Mouse (Mus musculus): ENCODE results near the gene Mef2a. TPM values are rescaled to one million over a fixed set of nuclear protein-coding genes. Genes with fewer than 3 reads are reported as not detected.

Gene Mef2a
- total RNA-seq, 2 experiments from 2014 or later, result 131 to 135 TPM

GRCm38 (mm10) chr7:67245255-67245654 lies 127.4 kb downstream of the Mef2a start:
- no peak for DNase-seq

GRCm38 (mm10) chr7:67243894-67244282 lies 128.8 kb downstream of the Mef2a start:
- no peak for DNase-seq

- DNase-seq, result no peak
Measured at GRCm38 (mm10) chr7:67243121-67243893, 129.4 kb downstream of the Mef2a start.

- peak in 1 of 2 experiments; percentile 54 for DNase-seq
Measured at GRCm38 (mm10) chr7:67241969-67242368, 130.7 kb downstream of the Mef2a start.

GRCm38 (mm10) chr7:67237752-67238151 lies 134.9 kb downstream of the Mef2a start:
- no peak for DNase-seq

- no peak for DNase-seq
Measured at GRCm38 (mm10) chr7:67236351-67236750, 136.3 kb downstream of the Mef2a start.

GRCm38 (mm10) chr7:67234797-67235196 lies 137.9 kb downstream of the Mef2a start:
- peak; percentile 75 to 80 for DNase-seq

- DNase-seq, result no peak
Measured at GRCm38 (mm10) chr7:67232504-67232903, 140.2 kb downstream of the Mef2a start.

- DNase-seq, result peak in 1 of 2 experiments; percentile 33
Measured at GRCm38 (mm10) chr7:67230640-67231140, 142.0 kb downstream of the Mef2a start.

- peak; percentile 80 to 89 for DNase-seq
Measured at GRCm38 (mm10) chr7:67230221-67230620, 142.4 kb downstream of the Mef2a start.

- no peak for DNase-seq
Measured at GRCm38 (mm10) chr7:67229701-67230100, 143.0 kb downstream of the Mef2a start.

GRCm38 (mm10) chr7:67228891-67229602 lies 143.6 kb downstream of the Mef2a start:
- peak in 1 of 2 experiments; percentile 72 for DNase-seq

- DNase-seq, result no peak
Measured at GRCm38 (mm10) chr7:67228390-67228789, 144.3 kb downstream of the Mef2a start.

GRCm38 (mm10) chr7:67227538-67227937 lies 145.1 kb downstream of the Mef2a start:
- no peak for DNase-seq

GRCm38 (mm10) chr7:67225943-67226625 lies 146.6 kb downstream of the Mef2a start:
- no peak for DNase-seq

- peak; percentile 98 to 99 for DNase-seq
Measured at GRCm38 (mm10) chr7:67222220-67222862, 150.3 kb downstream of the Mef2a start, which contains the start of gene Lysmd4. Gene Lysmd4 (plus strand): TSS chr7:67222544.

GRCm38 (mm10) chr7:67217025-67217424 lies 155.6 kb downstream of the Mef2a start:
- peak; percentile 56 to 89 for DNase-seq

GRCm38 (mm10) chr7:67216351-67216750 lies 156.3 kb downstream of the Mef2a start:
- DNase-seq, result no peak

- DNase-seq, result no peak
Measured at GRCm38 (mm10) chr7:67213589-67213988, 159.1 kb downstream of the Mef2a start.

- no peak for DNase-seq
Measured at GRCm38 (mm10) chr7:67211971-67212370, 160.7 kb downstream of the Mef2a start.

GRCm38 (mm10) chr7:67211341-67211740 lies 161.3 kb downstream of the Mef2a start:
- no peak for DNase-seq
